ENCODE assay signal across 11 mouse cellular contexts in genomic region chr14:54866936-54867335, GRCm38 (mm10). TPM values are rescaled to one million over a fixed set of nuclear protein-coding genes. Genes with fewer than 3 reads are reported as not detected.
DNase-seq lines count a peak whose midpoint lies in the region; ATAC-seq lines count a peak whose summit lies in the region.
"Had no signal": no experiment of that assay in that cellular context is flagged by ENCODE, and none has a peak within 500 bp of the region (broad histone marks: within the 10 kb centered on the region; RNA-seq: fewer than 3 reads in every experiment).

No protein-coding gene starts in this region.

- no peak overlapping the region for H3K4me2 ChIP-seq in midbrain, embryonic 11.5 days
- no peak overlapping the region for H3K4me2 ChIP-seq in midbrain, embryonic 14.5 days (ENCODE audit: low read length)
- H3K4me2 ChIP-seq: limb, embryonic 13.5 days; neural tube, embryonic 13.5 days had no signal

- ATAC-seq in midbrain, embryonic 11.5 days (ENCODE audit: low FRiP score), result no peak
- no peak for ATAC-seq in midbrain, embryonic 14.5 days (ENCODE audit: low FRiP score, low TSS enrichment)

- no peak overlapping the region for H3K9ac ChIP-seq in midbrain, embryonic 11.5 days (ENCODE audit: low read length)
- no peak overlapping the region for H3K9ac ChIP-seq in midbrain, embryonic 14.5 days (replicated peaks; ENCODE audit: low read length)
- H3K9ac ChIP-seq: limb, embryonic 13.5 days; neural tube, embryonic 13.5 days had no signal

- no peaks in the 10 kb centered on the region for H3K9me3 ChIP-seq in midbrain, embryonic 11.5 days (ENCODE audit: control insufficient read depth, low read length)
- H3K9me3 ChIP-seq in midbrain, embryonic 14.5 days (ENCODE audit: control insufficient read depth, low read length), result no peaks in the 10 kb centered on the region
- H3K9me3 ChIP-seq in embryonic facial prominence, embryonic 10.5 days, result no peaks in the 10 kb centered on the region
- H3K9me3 ChIP-seq: limb, embryonic 13.5 days; neural tube, embryonic 13.5 days had no signal

- H3K27me3 ChIP-seq in midbrain, embryonic 11.5 days (ENCODE audit: control insufficient read depth, insufficient read depth, low read length), result no peaks in the 10 kb centered on the region
- no peaks in the 10 kb centered on the region for H3K27me3 ChIP-seq in midbrain, embryonic 14.5 days (ENCODE audit: control insufficient read depth, insufficient read depth, low read length)
- no peaks in the 10 kb centered on the region for H3K27me3 ChIP-seq in embryonic facial prominence, embryonic 10.5 days (replicated peaks; ENCODE audit: low read depth, poor library complexity, severe bottlenecking)
- H3K27me3 ChIP-seq: limb, embryonic 13.5 days; neural tube, embryonic 13.5 days had no signal

- DNase-seq in embryo, embryonic 10 days (ENCODE audit: low spot score), result peak; percentile 24
- DNase-seq in embryo, embryonic 11 days, result no peak
- DNase-seq in midbrain, embryonic 11.5 days (ENCODE audit: low spot score, missing footprints), result peak; percentile 84
- no peak for DNase-seq in midbrain, embryonic 14.5 days
- peak; percentile 39 for DNase-seq in embryonic facial prominence, embryonic 10.5 days (ENCODE audit: low spot score)
- peak; percentile 28 to 46 for DNase-seq in thymus, postnatal 10 days (ENCODE audit: low spot score in 2 of 2)
- DNase-seq in cerebellum, postnatal 4 days (ENCODE audit: low spot score in 2 of 2), result no peak
- DNase-seq in heart, postnatal 4 days, result no peak

- 63% methylated on average over 5 of the region's 5 CpGs for WGBS in midbrain, embryonic 11.5 days
- WGBS in midbrain, embryonic 14.5 days, result 51% methylated on average over 5 of the region's 5 CpGs
- WGBS in embryonic facial prominence, embryonic 10.5 days, result 54% methylated on average over 5 of the region's 5 CpGs

- no peak overlapping the region for H3K4me3 ChIP-seq in midbrain, embryonic 11.5 days (ENCODE audit: low read depth, low read length)
- no peak overlapping the region for H3K4me3 ChIP-seq in midbrain, embryonic 14.5 days (replicated peaks; ENCODE audit: low read depth, low read length)
- no peak overlapping the region for H3K4me3 ChIP-seq in embryonic facial prominence, embryonic 10.5 days
- H3K4me3 ChIP-seq: limb, embryonic 13.5 days; neural tube, embryonic 13.5 days had no signal

- 0 out of 2 replicates have a peak, but pooled peaks cover 3% of the 10 kb centered on the region for H3K4me1 ChIP-seq in midbrain, embryonic 11.5 days (ENCODE audit: control insufficient read depth, insufficient read depth, low read length)
- peaks cover 4% of the 10 kb centered on the region for H3K4me1 ChIP-seq in midbrain, embryonic 14.5 days (ENCODE audit: control insufficient read depth, insufficient read depth, low read length)
- H3K4me1 ChIP-seq in embryonic facial prominence, embryonic 10.5 days, result peaks cover 14% of the 10 kb centered on the region

- no peaks in the 10 kb centered on the region for H3K36me3 ChIP-seq in midbrain, embryonic 11.5 days (ENCODE audit: control insufficient read depth, insufficient read depth, low read length)
- H3K36me3 ChIP-seq in midbrain, embryonic 14.5 days (ENCODE audit: control insufficient read depth, insufficient read depth, low read length), result no peaks in the 10 kb centered on the region
- no peaks in the 10 kb centered on the region for H3K36me3 ChIP-seq in embryonic facial prominence, embryonic 10.5 days (replicated peaks)
- H3K36me3 ChIP-seq: limb, embryonic 13.5 days; neural tube, embryonic 13.5 days had no signal

- H3K27ac ChIP-seq in midbrain, embryonic 11.5 days (ENCODE audit: low read depth, low read length), result no peak overlapping the region
- no peak overlapping the region for H3K27ac ChIP-seq in midbrain, embryonic 14.5 days (replicated peaks; ENCODE audit: low read depth, low read length)
- H3K27ac ChIP-seq in embryonic facial prominence, embryonic 10.5 days (replicated peaks), result no peak overlapping the region
- H3K27ac ChIP-seq: limb, embryonic 13.5 days; neural tube, embryonic 13.5 days had no signal

RNA-seq across cellular contexts. Expression of gene Homez, which starts 3.8 kb away (rescaled TPM):
- polyA plus RNA-seq in midbrain, embryonic 11.5 days (2014; fragmentation: Nextera tagmentation; extraction: Ambion mirVana), result 13.2 and 19.9 TPM in 2 replicates
- polyA plus RNA-seq in midbrain, embryonic 14.5 days (2014; fragmentation: Nextera tagmentation; extraction: Ambion mirVana), result 6.0 and 9.4 TPM in 2 replicates
- 20.3 and 22.1 TPM in 2 replicates for polyA plus RNA-seq in embryonic facial prominence, embryonic 10.5 days (2016; fragmentation: Nextera tagmentation; extraction: Ambion mirVana)
- total RNA-seq in heart, postnatal 4 days (2021), result 1 to 10 TPM; 7.7 to 8.9 TPM

RNA-seq across cellular contexts. Expression of gene Ppp1r3e, which starts 10.4 kb away (rescaled TPM):
- 0.23 and 0.68 TPM in 2 replicates for polyA plus RNA-seq in midbrain, embryonic 11.5 days (2014; fragmentation: Nextera tagmentation; extraction: Ambion mirVana)
- 2.1 and 4.4 TPM in 2 replicates for polyA plus RNA-seq in midbrain, embryonic 14.5 days (2014; fragmentation: Nextera tagmentation; extraction: Ambion mirVana)
- 0.56 and 0.60 TPM in 2 replicates for polyA plus RNA-seq in embryonic facial prominence, embryonic 10.5 days (2016; fragmentation: Nextera tagmentation; extraction: Ambion mirVana)
- 1 to 10 TPM; 6.4 to 7.6 TPM for total RNA-seq in heart, postnatal 4 days (2021)

RNA-seq across cellular contexts. Expression of gene Bcl2l2, which starts 16.2 kb away (rescaled TPM):
- polyA plus RNA-seq in midbrain, embryonic 11.5 days (2014; fragmentation: Nextera tagmentation; extraction: Ambion mirVana), result 2.4 and 3.3 TPM in 2 replicates
- polyA plus RNA-seq in midbrain, embryonic 14.5 days (2014; fragmentation: Nextera tagmentation; extraction: Ambion mirVana), result 5.5 and 5.8 TPM in 2 replicates
- polyA plus RNA-seq in embryonic facial prominence, embryonic 10.5 days (2016; fragmentation: Nextera tagmentation; extraction: Ambion mirVana), result 2.3 and 2.5 TPM in 2 replicates
- 10 to 100 TPM; 37.5 to 39.2 TPM for total RNA-seq in heart, postnatal 4 days (2021)

RNA-seq across cellular contexts. Expression of gene Gm20521, which starts 16.3 kb away (rescaled TPM):
- polyA plus RNA-seq in midbrain, embryonic 11.5 days (2014; fragmentation: Nextera tagmentation; extraction: Ambion mirVana), result not detected in 2 replicates
- not detected in 2 replicates for polyA plus RNA-seq in midbrain, embryonic 14.5 days (2014; fragmentation: Nextera tagmentation; extraction: Ambion mirVana)
- polyA plus RNA-seq in embryonic facial prominence, embryonic 10.5 days (2016; fragmentation: Nextera tagmentation; extraction: Ambion mirVana), result 0.14 and 0.25 TPM in 2 replicates
- 1 to 10 TPM; 3.0 to 3.9 TPM for total RNA-seq in heart, postnatal 4 days (2021)
- polyA plus RNA-seq: embryonic facial prominence, embryonic 14.5 days; neural tube, embryonic 13.5 days had no signal

RNA-seq across cellular contexts. Expression of gene Pabpn1, which starts 25.4 kb away (rescaled TPM):
- 166 and 173 TPM in 2 replicates for polyA plus RNA-seq in midbrain, embryonic 11.5 days (2014; fragmentation: Nextera tagmentation; extraction: Ambion mirVana)
- 171 and 206 TPM in 2 replicates for polyA plus RNA-seq in midbrain, embryonic 14.5 days (2014; fragmentation: Nextera tagmentation; extraction: Ambion mirVana)
- polyA plus RNA-seq in embryonic facial prominence, embryonic 10.5 days (2016; fragmentation: Nextera tagmentation; extraction: Ambion mirVana), result 173 TPM in 2 replicates
- total RNA-seq in heart, postnatal 4 days (2021), result 100 to 1,000 TPM; 141 to 142 TPM

Comparison
In these comparisons a context has a peak if more than half of its experiments do, and no peak if none do; other contexts are left out.
1. DNase-seq: peak in embryo, embryonic 10 days (single experiment), midbrain, embryonic 11.5 days (single experiment), embryonic facial prominence, embryonic 10.5 days (single experiment) and thymus, postnatal 10 days (2 of 2); none in embryo, embryonic 11 days (single experiment), midbrain, embryonic 14.5 days (single experiment), cerebellum, postnatal 4 days (0 of 2) and heart, postnatal 4 days (single experiment).